Mouse (Mus musculus) neural tube, embryonic 14.5 days (tissue): ENCODE measurements around the gene Otx2. TPM values are rescaled to one million over a fixed set of nuclear protein-coding genes. Genes with fewer than 3 reads are reported as not detected.

ENCODE experiments used
- ATAC-seq: fragments of 200-750 bp; cut with Nextera tagmentation; 2 replicates; pipeline ENCODE4 v1.8.0; 2017; ENCODE audit warnings: low read depth, mild to moderate bottlenecking, moderate TSS enrichment, moderate library complexity
- H3K27ac ChIP-seq: fragments of 300-500 bp; sonication (generic); 2 replicates; pipeline ENCODE4 v1.5.1; 2014; ENCODE audit warnings: low read depth, mild to moderate bottlenecking, control low read depth, low read length, moderate library complexity, mixed read lengths
- H3K27me3 ChIP-seq: fragments of 300-500 bp; sonication (generic); 2 replicates; pipeline ENCODE4 v1.6.1; 2014; ENCODE audit warnings: low read length; ENCODE audit not compliant: control insufficient read depth, insufficient read depth
- H3K36me3 ChIP-seq: fragments of 300-500 bp; sonication (generic); 2 replicates; pipeline ENCODE4 v1.6.1; 2014; ENCODE audit warnings: low read length, mixed read lengths; ENCODE audit not compliant: control insufficient read depth, insufficient read depth
- H3K4me1 ChIP-seq: fragments of 300-500 bp; sonication (generic); 2 replicates; pipeline ENCODE4 v1.6.1; 2014; ENCODE audit warnings: low read length; ENCODE audit not compliant: control insufficient read depth, insufficient read depth
- H3K4me2 ChIP-seq: fragments of 300-500 bp; sonication (generic); 2 replicates; pipeline ENCODE4 v1.6.1; 2014; ENCODE audit warnings: mild to moderate bottlenecking, low read depth, low read length, control low read depth
- H3K4me3 ChIP-seq: fragments of 300-500 bp; sonication (generic); 2 replicates; pipeline ENCODE4 v1.5.1; 2014; ENCODE audit warnings: low read depth, low read length, control low read depth, mixed read lengths
- H3K9ac ChIP-seq: fragments of 300-500 bp; sonication (generic); replicated peaks from 2 replicates; pipeline ENCODE4 v1.6.1; 2014; ENCODE audit warnings: low read depth, mild to moderate bottlenecking, control low read depth, low read length, mixed read lengths
- H3K9me3 ChIP-seq: fragments of 300-500 bp; sonication (generic); 2 replicates; pipeline ENCODE4 v1.6.1; 2016; ENCODE audit warnings: low read length; ENCODE audit not compliant: control insufficient read depth
- whole genome bisulfite sequencing: fragments of 180-500 bp; shearing (Covaris S2); extraction: QIAGEN DNeasy Blood & Tissue Kit; methylation state at CpG from one replicate; pipeline ENCODE4 v1.1.7; 2014; 5-methylcytosine and 5-hydroxymethylcytosine counted together
- polyA plus RNA-seq: library from polyadenylated mRNA; unstranded; fragments of >200 nt; fragmentation: Nextera tagmentation; extraction: Ambion mirVana; gene quantifications from 2 replicates; pipeline ENCODE4 v1.2.1, GENCODE M21; 2014

The Otx2 gene
- polyA plus RNA-seq, 1 experiment from 2014 or later, result not detected

DNA sequence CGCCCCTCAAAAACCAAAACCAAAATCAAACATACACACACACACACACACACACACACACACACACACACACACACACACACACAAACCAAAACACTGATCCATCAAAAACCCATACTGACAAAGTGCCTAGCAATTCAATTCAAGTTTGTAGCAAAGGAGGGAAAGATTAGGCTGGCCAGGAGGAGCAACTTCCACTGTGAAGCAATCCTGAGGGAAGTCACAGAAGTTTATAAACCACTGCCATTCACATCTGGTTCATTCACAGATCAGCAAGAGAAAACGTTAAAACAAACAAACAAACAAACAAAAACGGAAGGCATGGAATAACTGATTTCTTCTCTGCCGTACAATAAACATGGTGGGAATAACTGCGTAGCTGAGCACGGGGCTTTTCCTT is 16.4 kb downstream of the Otx2 start:
- H3K4me3 ChIP-seq, result no peak overlapping the region
- H3K9ac ChIP-seq, result no peak overlapping the region
- H3K4me1 ChIP-seq, result no peaks in the 10 kb centered on the region
- H3K9me3 ChIP-seq, result no peaks in the 10 kb centered on the region
- ATAC-seq, result no peak
- no peaks in the 10 kb centered on the region for H3K36me3 ChIP-seq
- no peak overlapping the region for H3K4me2 ChIP-seq
- no peak overlapping the region for H3K27ac ChIP-seq
- 71% methylated on average over 6 of the region's 6 CpGs for WGBS
- peaks cover 86% of the 10 kb centered on the region for H3K27me3 ChIP-seq

- no peak overlapping the region for H3K4me3 ChIP-seq
- H3K9me3 ChIP-seq, result no peaks in the 10 kb centered on the region
- H3K4me2 ChIP-seq, result no peak overlapping the region
- no peak overlapping the region for H3K27ac ChIP-seq
- peaks cover 87% of the 10 kb centered on the region for H3K27me3 ChIP-seq
- ATAC-seq, result no peak
- H3K4me1 ChIP-seq, result no peaks in the 10 kb centered on the region
- 21% methylated on average over 4 of the region's 4 CpGs for WGBS
- no peak overlapping the region for H3K9ac ChIP-seq
- H3K36me3 ChIP-seq, result no peaks in the 10 kb centered on the region
Observed at GRCm38 (mm10) chr14:48656711-48657110, 16.9 kb downstream of the Otx2 start.

DNA sequence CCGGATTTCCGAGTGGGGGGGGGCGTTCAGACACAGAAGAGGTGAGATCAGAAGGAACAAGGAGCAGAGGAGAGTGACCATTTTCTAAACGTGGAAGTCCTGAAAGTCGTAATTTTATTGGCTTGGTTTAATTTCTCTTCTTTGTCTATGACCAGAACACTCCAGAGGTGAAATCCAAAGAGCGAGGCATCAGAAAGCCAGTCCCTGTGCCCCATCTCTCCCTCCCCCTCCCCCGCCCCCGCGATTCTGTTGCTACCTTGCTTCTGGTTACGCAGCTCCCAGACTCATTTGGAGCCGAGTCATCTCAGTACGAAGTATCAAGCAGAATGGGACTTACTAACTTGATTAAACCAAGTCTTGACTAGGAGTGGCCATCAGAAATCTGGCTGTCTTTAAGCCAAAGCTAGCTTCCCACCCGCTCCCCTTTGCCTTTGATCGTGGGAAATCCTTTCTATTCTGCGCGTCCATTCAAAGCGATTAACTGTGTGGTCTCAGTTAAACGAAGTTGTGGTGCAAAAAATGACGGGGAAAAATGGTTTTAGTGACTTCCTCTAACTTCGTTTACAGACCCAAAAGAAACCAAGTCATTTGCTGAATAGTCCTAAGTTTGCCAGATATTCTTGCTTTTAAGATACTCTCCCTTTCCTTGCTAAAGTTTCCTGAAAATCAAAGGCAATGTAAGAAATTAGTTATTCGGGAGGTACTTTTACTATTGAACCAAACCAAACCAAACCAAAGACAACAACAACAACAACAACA is 17.6 kb downstream of the Otx2 start:
- no peak for ATAC-seq
- H3K4me2 ChIP-seq, result no peak overlapping the region

GRCm38 (mm10) chr14:48655073-48655791 is 18.4 kb downstream of the Otx2 start:
- Histone ChIP-seq H3K9me3 (no peaks in the 10 kb centered on the region), H3K4me3 (no peak overlapping the region), H3K27ac (no peak overlapping the region), H3K4me2 (no peak overlapping the region), H3K4me1 (no peaks in the 10 kb centered on the region), H3K9ac (no peak overlapping the region), H3K27me3 (peaks cover 86% of the 10 kb centered on the region), H3K36me3 (no peaks in the 10 kb centered on the region)
- no peak for ATAC-seq
- WGBS, result 1% methylated on average over 33 of the region's 33 CpGs

More for the DNA sequence above, 17.6 kb downstream of the Otx2 start:
- no peak overlapping the region for H3K4me3 ChIP-seq
- no peaks in the 10 kb centered on the region for H3K9me3 ChIP-seq
- H3K36me3 ChIP-seq, result no peaks in the 10 kb centered on the region
- H3K4me1 ChIP-seq, result no peaks in the 10 kb centered on the region
- H3K27ac ChIP-seq, result no peak overlapping the region
- WGBS, result 3% methylated on average over 21 of the region's 21 CpGs
- peaks cover 87% of the 10 kb centered on the region for H3K27me3 ChIP-seq
- no peak overlapping the region for H3K9ac ChIP-seq

GRCm38 (mm10) chr14:48654551-48655072 is 19.0 kb downstream of the Otx2 start:
- no peak for ATAC-seq
- Histone ChIP-seq H3K4me2 (no peak overlapping the region), H3K4me1 (no peaks in the 10 kb centered on the region), H3K27me3 (peaks cover 83% of the 10 kb centered on the region), H3K9ac (no peak overlapping the region), H3K4me3 (no peak overlapping the region), H3K27ac (no peak overlapping the region), H3K9me3 (no peaks in the 10 kb centered on the region), H3K36me3 (no peaks in the 10 kb centered on the region)
- WGBS, result 1% methylated on average over 20 of the region's 20 CpGs

GRCm38 (mm10) chr14:48653676-48654510 is 19.7 kb downstream of the Otx2 start:
- H3K4me3 ChIP-seq, result no peak overlapping the region
- H3K9ac ChIP-seq, result no peak overlapping the region
- no peak overlapping the region for H3K27ac ChIP-seq
- no peak overlapping the region for H3K4me2 ChIP-seq
- no peaks in the 10 kb centered on the region for H3K36me3 ChIP-seq
- no peak for ATAC-seq
- no peaks in the 10 kb centered on the region for H3K9me3 ChIP-seq
- peaks cover 77% of the 10 kb centered on the region for H3K27me3 ChIP-seq
- H3K4me1 ChIP-seq, result no peaks in the 10 kb centered on the region
- WGBS, result 3% methylated on average over 22 of the region's 22 CpGs

DNA sequence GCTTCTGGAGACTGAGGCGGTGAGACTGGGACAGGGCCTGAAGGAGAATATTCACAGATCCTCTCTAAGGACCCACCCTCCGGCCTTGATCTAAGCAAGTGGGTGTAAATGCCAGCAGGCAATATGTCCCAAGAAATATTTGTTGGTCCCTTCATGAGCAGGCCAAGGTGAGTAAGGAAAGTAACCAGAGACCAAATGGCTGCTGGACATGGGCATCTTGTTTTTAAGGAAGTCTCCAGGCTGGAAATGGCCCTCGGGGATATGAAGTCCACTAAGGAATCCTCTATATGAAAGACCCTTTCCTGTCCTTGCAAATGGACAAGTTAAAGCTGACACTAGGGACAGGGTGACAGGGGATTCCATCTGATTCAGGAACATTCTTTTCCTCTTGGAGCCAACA is 20.5 kb downstream of the Otx2 start:
- no peak for ATAC-seq
- no peak overlapping the region for H3K4me2 ChIP-seq
- no peaks in the 10 kb centered on the region for H3K36me3 ChIP-seq
- no peak overlapping the region for H3K9ac ChIP-seq
- WGBS, result 49% methylated on average over 3 of the region's 3 CpGs
- H3K4me1 ChIP-seq, result no peaks in the 10 kb centered on the region
- H3K9me3 ChIP-seq, result no peaks in the 10 kb centered on the region
- H3K4me3 ChIP-seq, result no peak overlapping the region
- peaks cover 69% of the 10 kb centered on the region for H3K27me3 ChIP-seq
- no peak overlapping the region for H3K27ac ChIP-seq

DNA sequence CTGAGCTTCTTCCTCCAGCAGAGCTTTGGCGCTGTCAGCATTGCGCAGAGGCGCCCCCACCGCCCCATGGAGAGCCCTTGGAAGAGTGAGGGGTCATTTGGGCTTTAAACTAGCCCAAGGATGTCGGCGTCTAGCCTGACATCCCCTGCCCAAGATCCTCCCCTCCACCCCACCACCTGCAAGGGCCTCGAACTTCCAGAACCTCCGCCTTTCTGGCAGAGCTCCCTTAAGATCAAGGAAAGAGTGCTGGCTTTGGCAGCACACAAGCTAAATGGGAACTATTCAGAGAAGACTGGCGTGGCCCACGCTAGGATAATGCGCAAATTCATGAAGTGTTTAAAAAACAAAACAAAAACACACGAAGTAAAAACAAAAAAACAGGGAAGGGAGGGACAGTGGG is 21.4 kb downstream of the Otx2 start:
- H3K27me3 ChIP-seq, result peaks cover 61% of the 10 kb centered on the region
- H3K9me3 ChIP-seq, result no peaks in the 10 kb centered on the region
- no peak overlapping the region for H3K4me2 ChIP-seq
- H3K27ac ChIP-seq, result no peak overlapping the region
- no peak overlapping the region for H3K4me3 ChIP-seq
- no peaks in the 10 kb centered on the region for H3K4me1 ChIP-seq
- ATAC-seq, result no peak
- H3K9ac ChIP-seq, result no peak overlapping the region
- WGBS, result 8% methylated on average over 12 of the region's 12 CpGs
- no peaks in the 10 kb centered on the region for H3K36me3 ChIP-seq
